Comparison of ENCODE assay signal across 9 mouse cellular contexts in the genomic region with DNA sequence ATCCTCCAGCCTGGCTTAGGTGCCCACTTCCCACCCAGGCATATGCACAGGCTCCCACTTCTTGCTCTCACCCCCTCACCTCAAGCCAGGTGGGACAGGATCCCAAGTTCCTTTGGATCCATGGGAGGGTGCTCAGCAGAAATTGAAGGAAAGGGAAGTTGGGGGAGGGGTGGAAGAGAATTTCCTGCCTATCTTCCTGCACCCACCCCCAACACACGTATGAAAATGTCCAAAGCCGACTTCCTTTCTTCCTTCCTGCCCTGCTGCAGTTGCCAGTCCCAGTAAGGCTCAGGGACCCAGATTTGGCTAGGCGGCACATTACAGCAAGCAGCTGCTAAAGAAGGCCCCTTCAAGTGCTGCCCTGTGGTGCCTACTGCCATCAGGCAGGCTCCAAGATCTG. TPM values are rescaled to one million over a fixed set of nuclear protein-coding genes. Genes with fewer than 3 reads are reported as not detected.
DNase-seq lines count a peak whose midpoint lies in the region; ATAC-seq lines count a peak whose summit lies in the region.
"Had no signal": no experiment of that assay in that cellular context is flagged by ENCODE, and none has a peak within 500 bp of the region (broad histone marks: within the 10 kb centered on the region; RNA-seq: fewer than 3 reads in every experiment).

No protein-coding gene starts in this region.

- 74% methylated on average over 3 of the region's 3 CpGs for WGBS in midbrain, embryonic 11.5 days

- H3K4me1 ChIP-seq in midbrain, embryonic 11.5 days (ENCODE audit: control insufficient read depth, insufficient read depth, low read length): peaks cover 38% of the 10 kb centered on the region

- no peak for ATAC-seq in midbrain, embryonic 11.5 days (ENCODE audit: low FRiP score)
- ATAC-seq in CD4-positive, CD25-positive, alpha-beta regulatory T cell, adult 4 months: no peak

- H3K4me2 ChIP-seq in midbrain, embryonic 11.5 days: peak overlapping the region; percentile 74

- no peaks in the 10 kb centered on the region; the same call in 1 of the 2 replicates for H3K27me3 ChIP-seq in midbrain, embryonic 11.5 days (ENCODE audit: control insufficient read depth, insufficient read depth, low read length)

- H3K9me3 ChIP-seq in midbrain, embryonic 11.5 days (ENCODE audit: control insufficient read depth, low read length): no peaks in the 10 kb centered on the region

- peak overlapping the region; percentile 98 for H3K4me3 ChIP-seq in midbrain, embryonic 11.5 days (ENCODE audit: low read depth, low read length)

- no peaks in the 10 kb centered on the region for H3K36me3 ChIP-seq in midbrain, embryonic 11.5 days (ENCODE audit: control insufficient read depth, insufficient read depth, low read length)

- peak; percentile 25 for DNase-seq in gastrocnemius, adult 18-20 months (ENCODE audit: low spot score)
- DNase-seq in gastrocnemius, adult 8-10 months (ENCODE audit: low spot score in 2 of 2): no peak
- DNase-seq in heart, adult 18-20 months: peak; percentile 52 to 82
- peak; percentile 33 for DNase-seq in kidney, adult 18-20 months
- no peak for DNase-seq in midbrain, embryonic 11.5 days (ENCODE audit: low spot score, missing footprints)
- DNase-seq in thymus, postnatal 14 days: no peak
- no peak for DNase-seq in layer of hippocampus, postnatal 10 days (ENCODE audit: low spot score in 2 of 2)

- peak overlapping the region; percentile 99; the same call in 1 of the 2 replicates for H3K9ac ChIP-seq in midbrain, embryonic 11.5 days (ENCODE audit: low read length)

- no peak overlapping the region for H3K27ac ChIP-seq in midbrain, embryonic 11.5 days (ENCODE audit: low read depth, low read length)

RNA-seq across cellular contexts. Expression of gene Nova2, which starts 2.1 kb away (rescaled TPM):
- total RNA-seq in gastrocnemius, adult 18-20 months (2021): 1 to 10 TPM; 1.1 to 1.9 TPM
- total RNA-seq in gastrocnemius, adult 8-10 months (2022): 1 to 10 TPM in 1 of 4 experiments, under 1 TPM in 3; 0.63 to 1.4 (median 0.97) TPM
- total RNA-seq in heart, adult 18-20 months (2021): 1 to 10 TPM; 4.4 to 4.9 TPM
- polyA plus RNA-seq in midbrain, embryonic 11.5 days (2014; fragmentation: Nextera tagmentation; extraction: Ambion mirVana): 9.1 and 9.8 TPM in 2 replicates
- polyA plus RNA-seq in CD4-positive, CD25-positive, alpha-beta regulatory T cell, adult 4 months (2017; shearing (Covaris generic)): not detected
- 100 to 1,000 TPM; 106 to 112 TPM for total RNA-seq in layer of hippocampus, postnatal 10 days (2021)

RNA-seq across cellular contexts. Expression of gene Ccdc61, which starts 17.5 kb away (rescaled TPM):
- total RNA-seq in gastrocnemius, adult 18-20 months (2021): 1 to 10 TPM; 3.6 to 5.6 TPM
- total RNA-seq in gastrocnemius, adult 8-10 months (2022): 1 to 10 TPM; 4.0 to 5.6 (median 4.7) TPM
- 10 to 100 TPM in 1 of 2 experiments, 1 to 10 TPM in 1; 8.8 to 10.2 TPM for total RNA-seq in heart, adult 18-20 months (2021)
- polyA plus RNA-seq in midbrain, embryonic 11.5 days (2014; fragmentation: Nextera tagmentation; extraction: Ambion mirVana): 23.0 and 28.3 TPM in 2 replicates
- polyA plus RNA-seq in CD4-positive, CD25-positive, alpha-beta regulatory T cell, adult 4 months (2017; shearing (Covaris generic)): 1 to 10 TPM; 7.6 to 8.9 TPM
- total RNA-seq in layer of hippocampus, postnatal 10 days (2021): 10 to 100 TPM; 11.9 to 14.4 TPM

RNA-seq across cellular contexts. Expression of gene Pglyrp1, which starts 56.6 kb away (rescaled TPM):
- under 1 TPM in 1 of 2 experiments, not detected in 1; 0.37 TPM for total RNA-seq in gastrocnemius, adult 18-20 months (2021)
- under 1 TPM in 2 of 4 experiments, not detected in 2; 0.39 to 0.45 TPM for total RNA-seq in gastrocnemius, adult 8-10 months (2022)
- total RNA-seq in heart, adult 18-20 months (2021): 1 to 10 TPM; 1.6 to 5.5 TPM
- 2.3 and 2.7 TPM in 2 replicates for polyA plus RNA-seq in midbrain, embryonic 11.5 days (2014; fragmentation: Nextera tagmentation; extraction: Ambion mirVana)
- polyA plus RNA-seq in CD4-positive, CD25-positive, alpha-beta regulatory T cell, adult 4 months (2017; shearing (Covaris generic)): 100 to 1,000 TPM; 246 to 259 TPM
- total RNA-seq in layer of hippocampus, postnatal 10 days (2021): 10 to 100 TPM; 22.0 to 27.9 TPM

RNA-seq across cellular contexts. Expression of gene Nanos2, which starts 59.4 kb away (rescaled TPM):
- not detected for total RNA-seq in gastrocnemius, adult 18-20 months (2021)
- total RNA-seq in gastrocnemius, adult 8-10 months (2022): not detected
- total RNA-seq in heart, adult 18-20 months (2021): not detected
- polyA plus RNA-seq in midbrain, embryonic 11.5 days (2014; fragmentation: Nextera tagmentation; extraction: Ambion mirVana): 0.10 TPM in 2 replicates
- not detected for polyA plus RNA-seq in CD4-positive, CD25-positive, alpha-beta regulatory T cell, adult 4 months (2017; shearing (Covaris generic))
- total RNA-seq in layer of hippocampus, postnatal 10 days (2021): 1 to 10 TPM in 1 of 2 experiments, under 1 TPM in 1; 0.91 to 1.3 TPM
- polyA plus RNA-seq: gonadal fat pad, adult 2 months had no signal

Comparison
In these comparisons a context has a peak if more than half of its experiments do, and no peak if none do; other contexts are left out.
1. DNase-seq: peak in gastrocnemius, adult 18-20 months (single experiment), heart, adult 18-20 months (2 of 2) and kidney, adult 18-20 months (single experiment); none in gastrocnemius, adult 8-10 months (0 of 2), midbrain, embryonic 11.5 days (single experiment), thymus, postnatal 14 days (single experiment) and layer of hippocampus, postnatal 10 days (0 of 2).
2. RNA of gene Nova2, which starts 2.1 kb away (total RNA-seq): 106 to 112 TPM in layer of hippocampus, postnatal 10 days; 4.4 to 4.9 TPM in heart, adult 18-20 months, 1.1 to 1.9 TPM in gastrocnemius, adult 18-20 months and 0.63 to 1.4 TPM in gastrocnemius, adult 8-10 months; every median in the first group is over 10 times any median in the second.